Mouse (Mus musculus) heart, postnatal 0 days (tissue): Measurements from ENCODE around the gene Fcho2. TPM values are rescaled to one million over a fixed set of nuclear protein-coding genes. Genes with fewer than 3 reads are reported as not detected.

Experiments
- ATAC-seq: fragments of 200-750 bp; cut with Nextera tagmentation; 2 replicates; pipeline ENCODE4 v1.8.0; 2017; ENCODE audit warnings: low read depth, moderate number of reproducible peaks, moderate library complexity; ENCODE audit not compliant: insufficient read depth
- DNase-seq: peaks from one replicate; pipeline ENCODE4 v3.0.0-alpha.2; 2016; ENCODE audit warnings: low spot score
- H3K27ac ChIP-seq: fragments of 300-500 bp; sonication (generic); 2 replicates; pipeline ENCODE4 v1.5.1; 2014; ENCODE audit warnings: low read depth, mild to moderate bottlenecking
- H3K27me3 ChIP-seq: fragments of 300-500 bp; sonication (generic); 2 replicates; pipeline ENCODE4 v1.6.1; 2014; ENCODE audit warnings: low read length, mixed read lengths; ENCODE audit not compliant: control insufficient read depth, insufficient read depth
- H3K36me3 ChIP-seq: fragments of 300-500 bp; sonication (generic); replicated peaks from 2 replicates; pipeline ENCODE4 v1.6.1; 2014; ENCODE audit warnings: low read length, mixed read lengths; ENCODE audit not compliant: control insufficient read depth, insufficient read depth
- H3K4me1 ChIP-seq: fragments of 300-500 bp; sonication (generic); 2 replicates; pipeline ENCODE4 v1.6.1; 2014; ENCODE audit warnings: antibody characterized with exemption; ENCODE audit not compliant: control insufficient read depth, insufficient read depth
- H3K4me2 ChIP-seq: fragments of 300-500 bp; sonication (generic); 2 replicates; pipeline ENCODE4 v1.6.1; 2014; ENCODE audit warnings: low read depth, mild to moderate bottlenecking, low read length, moderate library complexity
- H3K4me3 ChIP-seq: fragments of 300-500 bp; sonication (generic); 2 replicates; pipeline ENCODE4 v1.5.1; 2014; ENCODE audit warnings: low read depth, low read length
- H3K9ac ChIP-seq: fragments of 300-500 bp; sonication (generic); replicated peaks from 2 replicates; pipeline ENCODE4 v1.6.1; 2014; ENCODE audit warnings: low read depth, low read length, mixed read lengths
- H3K9me3 ChIP-seq: fragments of 300-500 bp; sonication (generic); replicated peaks from 2 replicates; pipeline ENCODE4 v1.6.1; 2016; ENCODE audit warnings: low read length; ENCODE audit not compliant: control insufficient read depth
- CTCF ChIP-seq: IDR thresholded peaks from 2 replicates; pipeline ENCODE4 v1.5.1; 2016; ENCODE audit warnings: antibody characterized with exemption, control low read depth, low read depth
- EP300 ChIP-seq: IDR thresholded peaks from 2 replicates; pipeline ENCODE4 v1.6.1; 2016; ENCODE audit warnings: antibody characterized with exemption, low read depth
- WGBS: fragments of 180-500 bp; shearing (Covaris S2); extraction: QIAGEN DNeasy Blood & Tissue Kit; methylation state at CpG from one replicate; pipeline ENCODE4 v1.1.7; 2014; 5-methylcytosine and 5-hydroxymethylcytosine counted together
- polyA plus RNA-seq: library from polyadenylated mRNA; unstranded; fragments of >200 nt; fragmentation: Nextera tagmentation; extraction: Ambion mirVana; gene quantifications from 2 replicates; pipeline ENCODE4 v1.2.1, GENCODE M21; 2015
- total RNA-seq: library from RNA; depleted of rRNA; stranded (reverse); fragments of >200 nt; gene quantifications from 2 replicates; pipeline ENCODE4 v1.2.3, GENCODE M21; 2014; ENCODE audit warnings: low replicate concordance

Gene Fcho2
- total and polyA plus RNA-seq, 2 experiments from 2014 or later, result 18.5 to 20.6 TPM

- DNase-seq (no peak), ATAC-seq (no peak)
- Histone ChIP-seq H3K4me3 (no peak overlapping the region), H3K27me3 (no peaks in the 10 kb centered on the region), H3K4me2 (no peak overlapping the region), H3K36me3 (0 out of 2 replicates have a peak, but pooled peaks cover 5% of the 10 kb centered on the region), H3K9ac (no peak overlapping the region), H3K9me3 (no peaks in the 10 kb centered on the region), H3K4me1 (peaks cover 4% of the 10 kb centered on the region; the same call in 1 of the 2 replicates), H3K27ac (no peak overlapping the region)
- no peak for TF ChIP-seq CTCF
- TF ChIP-seq EP300, result no peak
- WGBS, result 25% methylated on average over 1 of the region's 1 CpGs
These were observed 6.2 kb downstream of the Fcho2 start for GRCm38 (mm10) chr13:98809087-98809486.

GRCm38 (mm10) chr13:98804480-98804879 lies 10.8 kb downstream of the Fcho2 start:
- 85% methylated on average over 1 of the region's 1 CpGs for WGBS
- no peak for DNase-seq
- Histone ChIP-seq H3K4me3 (no peak overlapping the region), H3K27me3 (no peaks in the 10 kb centered on the region), H3K27ac (no peak overlapping the region), H3K9ac (no peak overlapping the region), H3K36me3 (peaks cover 26% of the 10 kb centered on the region), H3K4me2 (no peak overlapping the region), H3K4me1 (no peaks in the 10 kb centered on the region), H3K9me3 (peaks cover 8% of the 10 kb centered on the region; the same call in 1 of the 2 replicates)
- no peak for TF ChIP-seq CTCF
- TF ChIP-seq EP300, result no peak
- no peak for ATAC-seq

GRCm38 (mm10) chr13:98803699-98804098 lies 11.6 kb downstream of the Fcho2 start:
- Histone ChIP-seq H3K4me2 (no peak overlapping the region), H3K9me3 (peaks cover 8% of the 10 kb centered on the region; the same call in 1 of the 2 replicates), H3K27ac (no peak overlapping the region), H3K36me3 (peaks cover 34% of the 10 kb centered on the region), H3K9ac (no peak overlapping the region), H3K27me3 (no peaks in the 10 kb centered on the region), H3K4me3 (no peak overlapping the region), H3K4me1 (no peaks in the 10 kb centered on the region)
- TF ChIP-seq EP300 (no peak), CTCF (no peak)
- DNase-seq, result no peak
- 80% methylated on average over 4 of the region's 4 CpGs for WGBS
- no peak for ATAC-seq

- no peak overlapping the region for H3K9ac ChIP-seq
- no peak overlapping the region for H3K27ac ChIP-seq
- H3K4me2 ChIP-seq, result no peak overlapping the region
- peaks cover 36% of the 10 kb centered on the region for H3K36me3 ChIP-seq
- TF ChIP-seq EP300 (no peak), CTCF (no peak)
- H3K4me3 ChIP-seq, result no peak overlapping the region
- ATAC-seq (no peak), DNase-seq (no peak)
- no peaks in the 10 kb centered on the region for H3K4me1 ChIP-seq
- H3K27me3 ChIP-seq, result no peaks in the 10 kb centered on the region
- peaks cover 8% of the 10 kb centered on the region; the same call in 1 of the 2 replicates for H3K9me3 ChIP-seq
- 73% methylated on average over 3 of the region's 3 CpGs for WGBS
These were observed 12.3 kb downstream of the Fcho2 start for GRCm38 (mm10) chr13:98802957-98803356.

DNA sequence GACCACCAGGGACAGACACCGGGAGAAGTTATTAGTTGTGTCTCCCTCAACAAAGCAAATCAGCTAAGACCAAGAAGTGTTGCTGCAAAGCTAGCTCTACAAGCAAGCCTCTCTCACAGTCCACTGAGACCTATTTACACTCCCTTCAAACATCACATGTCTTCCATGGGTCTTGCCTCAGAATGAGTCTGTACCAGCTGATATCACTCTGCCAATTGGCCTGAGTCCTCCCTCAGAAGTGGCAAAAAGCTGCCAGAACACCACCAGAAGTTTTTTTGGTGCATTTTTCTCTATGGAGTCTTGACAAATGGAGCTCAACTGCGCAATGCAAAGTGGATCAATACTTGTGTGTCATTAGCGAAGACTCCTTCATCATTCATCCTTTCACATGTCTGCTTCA lies 19.7 kb downstream of the Fcho2 start:
- 95% methylated on average over 3 of the region's 3 CpGs for WGBS
- ATAC-seq (no peak), DNase-seq (no peak)
- peaks cover 6% of the 10 kb centered on the region; the same call in 1 of the 2 replicates for H3K9me3 ChIP-seq
- no peak overlapping the region for H3K9ac ChIP-seq
- H3K4me3 ChIP-seq, result no peak overlapping the region
- no peaks in the 10 kb centered on the region for H3K4me1 ChIP-seq
- TF ChIP-seq EP300 (no peak), CTCF (no peak)
- no peak overlapping the region for H3K27ac ChIP-seq
- H3K36me3 ChIP-seq, result peaks cover 32% of the 10 kb centered on the region
- no peaks in the 10 kb centered on the region for H3K27me3 ChIP-seq
- no peak overlapping the region for H3K4me2 ChIP-seq

DNA sequence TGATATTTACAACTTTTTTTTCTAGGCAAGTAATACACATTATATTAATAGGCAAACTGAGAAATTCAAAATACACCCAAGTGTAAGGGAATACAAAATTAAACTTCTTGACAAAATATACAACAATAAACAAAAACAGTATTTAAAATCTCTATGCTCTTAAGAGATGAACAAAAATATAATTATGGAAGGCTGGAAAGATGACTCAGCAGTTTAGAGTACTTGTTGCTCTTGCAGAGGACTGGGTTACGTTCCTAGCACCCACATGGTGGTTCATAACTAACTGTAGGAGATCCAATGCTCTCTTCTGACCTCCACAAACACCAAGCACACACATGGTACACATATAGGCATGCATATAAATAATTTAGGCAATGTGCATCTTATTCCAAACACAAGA lies 22.4 kb downstream of the Fcho2 start:
- peaks cover 18% of the 10 kb centered on the region for H3K36me3 ChIP-seq
- H3K9me3 ChIP-seq, result no peaks in the 10 kb centered on the region
- WGBS, result 94% methylated on average over 1 of the region's 1 CpGs
- no peak for ATAC-seq
- no peak overlapping the region for H3K27ac ChIP-seq
- no peaks in the 10 kb centered on the region for H3K27me3 ChIP-seq
- H3K4me3 ChIP-seq, result no peak overlapping the region
- H3K4me1 ChIP-seq, result no peaks in the 10 kb centered on the region
- no peak for TF ChIP-seq CTCF
- TF ChIP-seq EP300, result no peak
- no peak for DNase-seq
- H3K4me2 ChIP-seq, result no peak overlapping the region
- no peak overlapping the region for H3K9ac ChIP-seq
